Mouse (Mus musculus): ENCODE measurements around the gene Trmt10c.

DNA sequence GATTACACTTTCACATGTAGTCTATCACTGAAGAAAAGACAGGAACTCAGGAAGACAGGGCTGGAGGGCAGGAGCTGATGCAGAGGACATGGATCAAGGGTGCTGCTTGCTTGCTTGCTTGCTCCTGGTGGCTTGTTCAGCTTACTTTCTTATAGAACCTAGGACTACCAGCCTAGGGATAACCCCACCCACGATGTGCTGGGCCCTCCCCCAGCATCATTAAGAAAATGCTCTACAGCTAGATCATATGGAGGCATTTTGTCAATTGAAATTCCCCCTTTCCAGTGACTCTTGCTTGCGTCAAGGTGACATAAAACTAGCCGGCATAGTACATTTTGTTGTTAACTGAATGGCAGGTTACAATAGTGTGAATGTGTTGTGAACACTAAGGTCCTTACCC, 18.3 kb upstream of the Trmt10c start:
- TF ChIP-seq CTCF (IDR thresholded peaks at IDR 0.05; ENCODE audit: low read depth, low read length): no peak
- TF ChIP-seq POLR2A (IDR thresholded peaks at IDR 0.05; ENCODE audit: extremely low read depth, insufficient read depth, low read length): no peak

Data from liver, adult 2 months (tissue).